Mouse (Mus musculus) CH12.LX (cell line): ENCODE data around the gene Actl7a.

Source experiments
- CHD2 ChIP-seq: IDR thresholded peaks from 2 replicates; pipeline ENCODE4 v1.6.1; 2011; ENCODE audit warnings: low read length, improper control_type of control experiment
- CTCF ChIP-seq, 2 experiments: IDR thresholded peaks in 1 of 2; conservative IDR thresholded peaks in 1 of 2; 2 replicates each; pipeline ENCODE4 v1.5.1; 2011 to 2012; ENCODE audit warnings: low read depth in 2 of 2, low read length in 2 of 2, improper control_type of control experiment in 1 of 2, inconsistent platforms in 1 of 2, mild to moderate bottlenecking in 1 of 2, moderate library complexity in 1 of 2
- E2F4 ChIP-seq: IDR thresholded peaks from 2 replicates; pipeline ENCODE4 v1.6.1; 2011; ENCODE audit warnings: low read depth, low read length, improper control_type of control experiment; ENCODE audit not compliant: insufficient replicate concordance
- EP300 ChIP-seq: IDR thresholded peaks from 2 replicates; pipeline ENCODE4 v1.6.1; 2011; ENCODE audit warnings: low read length, improper control_type of control experiment
- GABPA ChIP-seq: IDR thresholded peaks from 2 replicates; pipeline ENCODE4 v1.6.1; 2012; ENCODE audit warnings: low read depth, low read length, improper control_type of control experiment, inconsistent platforms; ENCODE audit not compliant: insufficient replicate concordance
- MAX ChIP-seq: IDR thresholded peaks from 2 replicates; pipeline ENCODE4 v1.6.1; 2011; ENCODE audit warnings: low read length, improper control_type of control experiment
- MXI1 ChIP-seq: IDR thresholded peaks from 2 replicates; pipeline ENCODE4 v1.6.1; 2011; ENCODE audit warnings: mild to moderate bottlenecking, low read depth, low read length, improper control_type of control experiment
- PAX5 ChIP-seq: IDR thresholded peaks from 2 replicates; pipeline ENCODE4 v1.6.1; 2012; ENCODE audit warnings: low read length, inconsistent platforms, mixed read lengths
- POLR2A ChIP-seq: IDR thresholded peaks from 2 replicates; pipeline ENCODE4 v1.6.1; 2011; ENCODE audit warnings: low read depth, mild to moderate bottlenecking, improper control_type of control experiment, low read length
- POLR2AphosphoS2 ChIP-seq: IDR thresholded peaks from 2 replicates; pipeline ENCODE4 v1.6.1; 2011; ENCODE audit warnings: low read depth, low read length, improper control_type of control experiment
- TBP ChIP-seq: conservative IDR thresholded peaks from 2 replicates; pipeline ENCODE4 v1.6.1; 2011; ENCODE audit warnings: low read depth, low read length, improper control_type of control experiment
- ZC3H11A ChIP-seq: IDR thresholded peaks from 2 replicates; pipeline ENCODE4 v1.6.1; 2012; ENCODE audit warnings: low read depth, mild to moderate bottlenecking, inconsistent platforms, low read length, improper control_type of control experiment

- TF ChIP-seq CTCF (conservative IDR thresholded peaks at IDR 0.05 in 1 of 2, IDR thresholded peaks at IDR 0.05 in 1 of 2; ENCODE audit: low read depth in 2 of 2, low read length in 2 of 2) (no peak), TBP (no peak), MXI1 (no peak), EP300 (no peak), POLR2AphosphoS2 (no peak), ZC3H11A (no peak), CHD2 (no peak), POLR2A (no peak), MAX (no peak), PAX5 (no peak), E2F4 (no peak), GABPA (no peak)
These were observed 3.2 kb upstream of the Actl7a start, which contains the start of gene Gm26657 for GRCm38 (mm10) chr4:56740020-56740485.
